Mouse (Mus musculus): ENCODE data around the gene Rab25.

GRCm38 (mm10) chr3:88513546-88514115 lies 34.5 kb downstream of the Rab25 start:
- TF ChIP-seq CTCF (IDR thresholded peaks at IDR 0.05; ENCODE audit: extremely low read depth, insufficient read length, insufficient replicate concordance, low read depth, low read length) (no peak), POLR2A (IDR thresholded peaks at IDR 0.05; ENCODE audit: low read depth, low read length) (no peak)
